Mouse (Mus musculus): ENCODE data around the gene Gm10392. TPM values are rescaled to one million over a fixed set of nuclear protein-coding genes. Genes with fewer than 3 reads are reported as not detected.
"Not testable (repeated sequence)": the region's sequence is repeated elsewhere in the genome, so short reads cannot be mapped to it uniquely, and the experiment has no call there.

Gene Gm10392
- 3.2 and 3.6 TPM in 2 replicates for polyA plus RNA-seq (2012; rRNA removed)

- TF ChIP-seq CTCF (IDR thresholded peaks at IDR 0.05; ENCODE audit: borderline replicate concordance, control insufficient read depth, extremely low read depth, insufficient read depth, low read length, poor library complexity) (no peak), POLR2A (IDR thresholded peaks at IDR 0.05; ENCODE audit: control insufficient read depth, extremely low read depth, insufficient read depth, low read length, poor library complexity) (peak; percentile 52; the same call in 1 of the 2 replicates)
- Histone ChIP-seq H3K4me3 (ENCODE audit: control insufficient read depth, insufficient read depth, low read length) (peak within 1 kb of the TSS; percentile 47), H3K4me1 (replicated peaks; ENCODE audit: control insufficient read depth, insufficient read depth, low read length) (peaks cover 65% of the 10 kb centered on the region), H3K27me3 (ENCODE audit: control insufficient read depth, insufficient read depth, low read length) (no peaks in the 10 kb centered on the region), H3K36me3 (ENCODE audit: control insufficient read depth, insufficient read depth, low read length) (no peaks in the 10 kb centered on the region), H3K27ac (ENCODE audit: control insufficient read depth, insufficient read depth, low read length) (peak within 1 kb of the TSS; percentile 95)
- under 1% methylated on average over 5 of the region's 5 CpGs for WGBS
- DNase-seq, result peak; percentile 81
These were observed at the start of gene Gm10392 for GRCm38 (mm10) chr11:77519043-77519442. Gm10392 (minus strand) TSS chr11:77519198.

- Histone ChIP-seq H3K4me1 (replicated peaks; ENCODE audit: control insufficient read depth, insufficient read depth, low read length) (no peaks in the 10 kb centered on the region), H3K27ac (ENCODE audit: control insufficient read depth, insufficient read depth, low read length) (no peak overlapping the region), H3K27me3 (ENCODE audit: control insufficient read depth, insufficient read depth, low read length) (no peaks in the 10 kb centered on the region), H3K36me3 (ENCODE audit: control insufficient read depth, insufficient read depth, low read length) (peaks cover 91% of the 10 kb centered on the region), H3K4me3 (ENCODE audit: control insufficient read depth, insufficient read depth, low read length) (no peak overlapping the region)
- WGBS, result 98% methylated on average over 7 of the region's 7 CpGs
- no peak for DNase-seq
- TF ChIP-seq CTCF (IDR thresholded peaks at IDR 0.05; ENCODE audit: borderline replicate concordance, control insufficient read depth, extremely low read depth, insufficient read depth, low read length, poor library complexity) (no peak), POLR2A (IDR thresholded peaks at IDR 0.05; ENCODE audit: control insufficient read depth, extremely low read depth, insufficient read depth, low read length, poor library complexity) (no peak)
These were observed 26.3 kb upstream of the Gm10392 start for GRCm38 (mm10) chr11:77545261-77545660.

- Histone ChIP-seq H3K4me1 (replicated peaks; ENCODE audit: control insufficient read depth, insufficient read depth, low read length) (no peaks in the 10 kb centered on the region), H3K36me3 (ENCODE audit: control insufficient read depth, insufficient read depth, low read length) (peaks cover 8% of the 10 kb centered on the region), H3K27me3 (ENCODE audit: control insufficient read depth, insufficient read depth, low read length) (no peaks in the 10 kb centered on the region), H3K27ac (ENCODE audit: control insufficient read depth, insufficient read depth, low read length) (no peak overlapping the region), H3K4me3 (ENCODE audit: control insufficient read depth, insufficient read depth, low read length) (no peak overlapping the region)
- WGBS, result 83% methylated on average over 4 of the region's 4 CpGs
- no peak for DNase-seq
- no peak for TF ChIP-seq CTCF (IDR thresholded peaks at IDR 0.05; ENCODE audit: borderline replicate concordance, control insufficient read depth, extremely low read depth, insufficient read depth, low read length, poor library complexity)
- no peak for TF ChIP-seq POLR2A (IDR thresholded peaks at IDR 0.05; ENCODE audit: control insufficient read depth, extremely low read depth, insufficient read depth, low read length, poor library complexity)
These were observed 13.3 kb upstream of the Gm10392 start for GRCm38 (mm10) chr11:77532202-77532846.

GRCm38 (mm10) chr11:77530862-77531261 is 11.9 kb upstream of the Gm10392 start:
- Histone ChIP-seq H3K4me3 (ENCODE audit: control insufficient read depth, insufficient read depth, low read length) (no peak overlapping the region), H3K4me1 (replicated peaks; ENCODE audit: control insufficient read depth, insufficient read depth, low read length) (no peaks in the 10 kb centered on the region), H3K27me3 (ENCODE audit: control insufficient read depth, insufficient read depth, low read length) (no peaks in the 10 kb centered on the region), H3K36me3 (ENCODE audit: control insufficient read depth, insufficient read depth, low read length) (no peaks in the 10 kb centered on the region), H3K27ac (ENCODE audit: control insufficient read depth, insufficient read depth, low read length) (no peak overlapping the region)
- TF ChIP-seq POLR2A (IDR thresholded peaks at IDR 0.05; ENCODE audit: control insufficient read depth, extremely low read depth, insufficient read depth, low read length, poor library complexity), result no peak
- no peak for TF ChIP-seq CTCF (IDR thresholded peaks at IDR 0.05; ENCODE audit: borderline replicate concordance, control insufficient read depth, extremely low read depth, insufficient read depth, low read length, poor library complexity)
- DNase-seq, result no peak
- WGBS, result 94% methylated on average over 2 of the region's 2 CpGs

- H3K4me1 ChIP-seq (replicated peaks; ENCODE audit: control insufficient read depth, insufficient read depth, low read length), result no peaks in the 10 kb centered on the region
- no peaks in the 10 kb centered on the region for H3K27me3 ChIP-seq (ENCODE audit: control insufficient read depth, insufficient read depth, low read length)
- WGBS, result 92% methylated on average over 3 of the region's 3 CpGs
These were observed 10.6 kb upstream of the Gm10392 start for GRCm38 (mm10) chr11:77529644-77530043.

GRCm38 (mm10) chr11:77528420-77528819 is 9.4 kb upstream of the Gm10392 start:
- not testable (repeated sequence) for H3K4me3 ChIP-seq (ENCODE audit: control insufficient read depth, insufficient read depth, low read length); H3K27ac ChIP-seq (ENCODE audit: control insufficient read depth, insufficient read depth, low read length); H3K4me1 ChIP-seq (replicated peaks; ENCODE audit: control insufficient read depth, insufficient read depth, low read length); H3K27me3 ChIP-seq (ENCODE audit: control insufficient read depth, insufficient read depth, low read length); H3K36me3 ChIP-seq (ENCODE audit: control insufficient read depth, insufficient read depth, low read length); DNase-seq
- WGBS, result 97% methylated on average over 3 of the region's 3 CpGs

More at GRCm38 (mm10) chr11:77529644-77530043, 10.6 kb upstream of the Gm10392 start:
- no peak overlapping the region for H3K4me3 ChIP-seq (ENCODE audit: control insufficient read depth, insufficient read depth, low read length)
- DNase-seq, result no peak
- no peaks in the 10 kb centered on the region for H3K36me3 ChIP-seq (ENCODE audit: control insufficient read depth, insufficient read depth, low read length)
- TF ChIP-seq CTCF (IDR thresholded peaks at IDR 0.05; ENCODE audit: borderline replicate concordance, control insufficient read depth, extremely low read depth, insufficient read depth, low read length, poor library complexity) (no peak), POLR2A (IDR thresholded peaks at IDR 0.05; ENCODE audit: control insufficient read depth, extremely low read depth, insufficient read depth, low read length, poor library complexity) (no peak)
- H3K27ac ChIP-seq (ENCODE audit: control insufficient read depth, insufficient read depth, low read length), result no peak overlapping the region
